Mouse (Mus musculus) kidney, embryonic 15.5 days (tissue): Measurements from ENCODE around the gene Rps3. TPM values are rescaled to one million over a fixed set of nuclear protein-coding genes. Genes with fewer than 3 reads are reported as not detected.

Experiments used
- ATAC-seq: fragments of 200-750 bp; cut with Nextera tagmentation; replicated peaks from 2 replicates; pipeline ENCODE4 v1.8.0; 2017; ENCODE audit warnings: moderate TSS enrichment; ENCODE audit not compliant: low FRiP score
- H3K27ac ChIP-seq: fragments of 300-500 bp; sonication (generic); 2 replicates; pipeline ENCODE4 v1.5.1; 2015; ENCODE audit warnings: mild to moderate bottlenecking, inconsistent platforms
- H3K27me3 ChIP-seq: fragments of 300-500 bp; sonication (generic); 2 replicates; pipeline ENCODE4 v1.6.1; 2015; ENCODE audit warnings: inconsistent platforms
- H3K36me3 ChIP-seq: fragments of 300-500 bp; sonication (generic); 2 replicates; pipeline ENCODE4 v1.6.1; 2015; ENCODE audit warnings: inconsistent platforms
- H3K4me1 ChIP-seq: fragments of 300-500 bp; sonication (generic); 2 replicates; pipeline ENCODE4 v1.6.1; 2015; ENCODE audit warnings: inconsistent platforms
- H3K4me2 ChIP-seq: fragments of 300-500 bp; sonication (generic); 2 replicates; pipeline ENCODE4 v1.6.1; 2015; ENCODE audit warnings: moderate library complexity, mild to moderate bottlenecking, inconsistent platforms
- H3K4me3 ChIP-seq: fragments of 300-500 bp; sonication (generic); replicated peaks from 2 replicates; pipeline ENCODE4 v1.5.1; 2015; ENCODE audit warnings: mild to moderate bottlenecking, inconsistent platforms
- H3K9ac ChIP-seq: fragments of 300-500 bp; sonication (generic); 2 replicates; pipeline ENCODE4 v1.6.1; 2015; ENCODE audit warnings: mild to moderate bottlenecking, inconsistent platforms
- H3K9me3 ChIP-seq: fragments of 300-500 bp; sonication (generic); replicated peaks from 2 replicates; pipeline ENCODE4 v1.6.1; 2016; ENCODE audit warnings: inconsistent platforms
- WGBS: fragments of 180-500 bp; shearing (Covaris S2); methylation state at CpG from one replicate; pipeline ENCODE4 v1.1.7; 2015; ENCODE audit warnings: mixed read lengths; 5-methylcytosine and 5-hydroxymethylcytosine counted together
- polyA plus RNA-seq: library from polyadenylated mRNA; unstranded; fragments of >200 nt; fragmentation: Nextera tagmentation; extraction: Ambion mirVana; gene quantifications from 2 replicates; pipeline ENCODE4 v1.2.1, GENCODE M21; 2015

Gene Rps3
- polyA plus RNA-seq, 1 experiment from 2014 or later = 765 TPM

- no peak overlapping the region for H3K9ac ChIP-seq
These were observed 21.0 kb upstream of the Rps3 start for GRCm38 (mm10) chr7:99504556-99504955.

GRCm38 (mm10) chr7:99501148-99501547, 17.6 kb upstream of the Rps3 start:
- ATAC-seq = no peak
- no peak overlapping the region for H3K27ac ChIP-seq
- WGBS = 57% methylated on average over 1 of the region's 1 CpGs
- no peaks in the 10 kb centered on the region for H3K36me3 ChIP-seq
- H3K27me3 ChIP-seq = no peaks in the 10 kb centered on the region
- no peak overlapping the region for H3K4me2 ChIP-seq
- no peak overlapping the region for H3K9ac ChIP-seq
- H3K4me3 ChIP-seq = no peak overlapping the region
- H3K9me3 ChIP-seq = no peaks in the 10 kb centered on the region
- H3K4me1 ChIP-seq = no peaks in the 10 kb centered on the region

More at GRCm38 (mm10) chr7:99504556-99504955, 21.0 kb upstream of the Rps3 start:
- no peak for ATAC-seq
- H3K27ac ChIP-seq = no peak overlapping the region
- H3K36me3 ChIP-seq = no peaks in the 10 kb centered on the region
- H3K27me3 ChIP-seq = no peaks in the 10 kb centered on the region
- no peak overlapping the region for H3K4me2 ChIP-seq
- H3K4me3 ChIP-seq = no peak overlapping the region
- H3K9me3 ChIP-seq = no peaks in the 10 kb centered on the region
- no peaks in the 10 kb centered on the region for H3K4me1 ChIP-seq

- Histone ChIP-seq H3K27me3 (no peaks in the 10 kb centered on the region), H3K9me3 (no peaks in the 10 kb centered on the region), H3K4me2 (no peak overlapping the region), H3K9ac (no peak overlapping the region), H3K36me3 (no peaks in the 10 kb centered on the region), H3K4me1 (no peaks in the 10 kb centered on the region), H3K4me3 (no peak overlapping the region), H3K27ac (no peak overlapping the region)
- ATAC-seq = no peak
- 29% methylated on average over 5 of the region's 5 CpGs for WGBS
These were observed 17.1 kb upstream of the Rps3 start for GRCm38 (mm10) chr7:99500655-99501054.

- Histone ChIP-seq H3K27me3 (no peaks in the 10 kb centered on the region), H3K27ac (no peak overlapping the region), H3K4me2 (no peak overlapping the region), H3K9me3 (no peaks in the 10 kb centered on the region), H3K4me3 (no peak overlapping the region), H3K36me3 (no peaks in the 10 kb centered on the region), H3K4me1 (no peaks in the 10 kb centered on the region), H3K9ac (no peak overlapping the region)
- peak; percentile 76; the same call in 1 of the 2 replicates for ATAC-seq
- WGBS = 7% methylated on average over 8 of the region's 8 CpGs
These were observed 16.7 kb upstream of the Rps3 start for GRCm38 (mm10) chr7:99500201-99500600.

- 45% methylated on average over 1 of the region's 1 CpGs for WGBS
- Histone ChIP-seq H3K4me2 (no peak overlapping the region), H3K4me3 (no peak overlapping the region), H3K9me3 (no peaks in the 10 kb centered on the region), H3K36me3 (no peaks in the 10 kb centered on the region), H3K27me3 (no peaks in the 10 kb centered on the region), H3K27ac (no peak overlapping the region), H3K9ac (no peak overlapping the region), H3K4me1 (no peaks in the 10 kb centered on the region)
- ATAC-seq = no peak
These were observed 15.6 kb upstream of the Rps3 start for GRCm38 (mm10) chr7:99499128-99499527.

- H3K4me1 ChIP-seq = no peaks in the 10 kb centered on the region
- 85% methylated on average over 5 of the region's 5 CpGs for WGBS
- no peaks in the 10 kb centered on the region for H3K27me3 ChIP-seq
- no peak overlapping the region for H3K9ac ChIP-seq
- no peaks in the 10 kb centered on the region for H3K9me3 ChIP-seq
- no peak overlapping the region for H3K4me3 ChIP-seq
- no peaks in the 10 kb centered on the region for H3K36me3 ChIP-seq
- no peak overlapping the region for H3K27ac ChIP-seq
- H3K4me2 ChIP-seq = no peak overlapping the region
- ATAC-seq = no peak
These were observed 6.2 kb upstream of the Rps3 start for GRCm38 (mm10) chr7:99489708-99490107.

- Histone ChIP-seq H3K27ac (no peak overlapping the region), H3K36me3 (peaks cover 29% of the 10 kb centered on the region), H3K4me1 (peaks cover 34% of the 10 kb centered on the region), H3K9ac (no peak overlapping the region), H3K9me3 (no peaks in the 10 kb centered on the region), H3K4me2 (no peak overlapping the region), H3K4me3 (no peak overlapping the region), H3K27me3 (no peaks in the 10 kb centered on the region)
- 78% methylated on average over 1 of the region's 1 CpGs for WGBS
- no peak for ATAC-seq
These were observed 1.1 kb upstream of the Rps3 start for GRCm38 (mm10) chr7:99484679-99485078.

GRCm38 (mm10) chr7:99483924-99484319, 384 bp upstream of the Rps3 start:
- no peak overlapping the region for H3K9ac ChIP-seq
- 46% methylated on average over 8 of the region's 8 CpGs for WGBS
- H3K4me2 ChIP-seq = peak overlapping the region; percentile 50
- H3K4me3 ChIP-seq = peak overlapping the region; percentile 76
- peak overlapping the region; percentile 15; the same call in 1 of the 2 replicates for H3K27ac ChIP-seq
- no peaks in the 10 kb centered on the region for H3K9me3 ChIP-seq
- no peaks in the 10 kb centered on the region for H3K27me3 ChIP-seq
- peaks cover 37% of the 10 kb centered on the region for H3K36me3 ChIP-seq
- peaks cover 42% of the 10 kb centered on the region for H3K4me1 ChIP-seq
- peak; percentile 0; the same call in 1 of the 2 replicates for ATAC-seq

- Histone ChIP-seq H3K4me1 (peaks cover 48% of the 10 kb centered on the region), H3K4me2 (peak overlapping the region; percentile 82), H3K9ac (peak overlapping the region; percentile 85), H3K9me3 (no peaks in the 10 kb centered on the region), H3K27me3 (no peaks in the 10 kb centered on the region), H3K36me3 (peaks cover 49% of the 10 kb centered on the region), H3K27ac (peak overlapping the region; percentile 85), H3K4me3 (peak overlapping the region; percentile 76)
- 5% methylated on average over 6 of the region's 6 CpGs for WGBS
- ATAC-seq = no peak
These were observed 901 bp downstream of the Rps3 start for GRCm38 (mm10) chr7:99482637-99483036.

GRCm38 (mm10) chr7:99477235-99477634, 6.3 kb downstream of the Rps3 start:
- no peak for ATAC-seq
- whole genome bisulfite sequencing = 90% methylated on average over 5 of the region's 5 CpGs

GRCm38 (mm10) chr7:99476558-99477114, 6.9 kb downstream of the Rps3 start:
- H3K27me3 ChIP-seq = no peaks in the 10 kb centered on the region
- WGBS = 39% methylated on average over 3 of the region's 3 CpGs
- no peak overlapping the region for H3K9ac ChIP-seq
- H3K9me3 ChIP-seq = no peaks in the 10 kb centered on the region
- H3K4me1 ChIP-seq = peaks cover 52% of the 10 kb centered on the region
- H3K36me3 ChIP-seq = peaks cover 98% of the 10 kb centered on the region
- no peak overlapping the region for H3K4me2 ChIP-seq
- H3K4me3 ChIP-seq = no peak overlapping the region
- H3K27ac ChIP-seq = 0 out of 2 replicates have a peak overlapping the region, but pooled peaks have one; percentile 22
- ATAC-seq = no peak

More at GRCm38 (mm10) chr7:99477235-99477634, 6.3 kb downstream of the Rps3 start:
- no peak overlapping the region for H3K4me2 ChIP-seq
- no peaks in the 10 kb centered on the region for H3K27me3 ChIP-seq
- peaks cover 99% of the 10 kb centered on the region for H3K36me3 ChIP-seq
- H3K27ac ChIP-seq = no peak overlapping the region
- H3K4me1 ChIP-seq = peaks cover 58% of the 10 kb centered on the region
- no peak overlapping the region for H3K9ac ChIP-seq
- H3K9me3 ChIP-seq = no peaks in the 10 kb centered on the region
- no peak overlapping the region for H3K4me3 ChIP-seq

GRCm38 (mm10) chr7:99475562-99475911, 8.0 kb downstream of the Rps3 start:
- Histone ChIP-seq H3K9ac (no peak overlapping the region), H3K9me3 (no peaks in the 10 kb centered on the region), H3K36me3 (peaks cover 89% of the 10 kb centered on the region), H3K4me3 (no peak overlapping the region), H3K4me2 (no peak overlapping the region), H3K27me3 (no peaks in the 10 kb centered on the region), H3K27ac (no peak overlapping the region), H3K4me1 (peaks cover 41% of the 10 kb centered on the region)
- whole genome bisulfite sequencing = 89% methylated on average over 2 of the region's 2 CpGs
- no peak for ATAC-seq
